Mouse (Mus musculus) ES-Bruce4 (cell line): ENCODE data around the gene Ssbp2.

Experiments used
- CTCF ChIP-seq: IDR thresholded peaks from one replicate; pipeline ENCODE4 v1.8.1; 2011; ENCODE audit warnings: low read depth, low read length
- EP300 ChIP-seq: IDR thresholded peaks from 2 replicates; pipeline ENCODE4 v1.6.1; 2011; ENCODE audit warnings: low read depth, low read length; ENCODE audit not compliant: insufficient read depth
- POLR2A ChIP-seq: IDR thresholded peaks from one replicate; pipeline ENCODE4 v1.8.1; 2011; ENCODE audit warnings: low read length; ENCODE audit not compliant: insufficient read depth

- TF ChIP-seq CTCF, result no peak
- no peak for TF ChIP-seq POLR2A
- TF ChIP-seq EP300, result no peak
Measured at GRCm38 (mm10) chr13:91431392-91432355, 28.4 kb upstream of the Ssbp2 start.
